Mouse (Mus musculus): ENCODE measurements around the gene Rdh14. TPM values are rescaled to one million over a fixed set of nuclear protein-coding genes. Genes with fewer than 3 reads are reported as not detected.

The Rdh14 gene
- polyA plus RNA-seq, 1 experiment, result 32.6 TPM

- TF ChIP-seq CTCF (IDR thresholded peaks at IDR 0.05; ENCODE audit: extremely low read depth, insufficient read depth, low read length), result no peak
- no peak for TF ChIP-seq POLR2A (IDR thresholded peaks at IDR 0.05; ENCODE audit: extremely low read depth, insufficient read depth, low read length)
- Histone ChIP-seq H3K4me1 (ENCODE audit: control insufficient read depth, insufficient read depth, low read length) (no peaks in the 10 kb centered on the region), H3K4me3 (ENCODE audit: insufficient read depth, low read length) (no peak overlapping the region), H3K27ac (ENCODE audit: insufficient read depth, low read length) (no peak overlapping the region)
Measured at GRCm38 (mm10) chr12:10425982-10426863, 35.7 kb downstream of the Rdh14 start.

- Histone ChIP-seq H3K27ac (ENCODE audit: insufficient read depth, low read length) (no peak overlapping the region), H3K4me3 (ENCODE audit: insufficient read depth, low read length) (no peak overlapping the region), H3K4me1 (ENCODE audit: control insufficient read depth, insufficient read depth, low read length) (no peaks in the 10 kb centered on the region)
- TF ChIP-seq POLR2A (IDR thresholded peaks at IDR 0.05; ENCODE audit: extremely low read depth, insufficient read depth, low read length), result no peak
- no peak for TF ChIP-seq CTCF (IDR thresholded peaks at IDR 0.05; ENCODE audit: extremely low read depth, insufficient read depth, low read length)
Measured at GRCm38 (mm10) chr12:10430999-10431398, 40.4 kb downstream of the Rdh14 start.

GRCm38 (mm10) chr12:10438054-10439001 lies 47.8 kb downstream of the Rdh14 start:
- TF ChIP-seq CTCF (IDR thresholded peaks at IDR 0.05; ENCODE audit: extremely low read depth, insufficient read depth, low read length) (peak; percentile 83), POLR2A (IDR thresholded peaks at IDR 0.05; ENCODE audit: extremely low read depth, insufficient read depth, low read length) (no peak)
- Histone ChIP-seq H3K27ac (ENCODE audit: insufficient read depth, low read length) (no peak overlapping the region), H3K4me1 (ENCODE audit: control insufficient read depth, insufficient read depth, low read length) (no peaks in the 10 kb centered on the region)

GRCm38 (mm10) chr12:10439483-10440235 lies 49.1 kb downstream of the Rdh14 start:
- TF ChIP-seq POLR2A (IDR thresholded peaks at IDR 0.05; ENCODE audit: extremely low read depth, insufficient read depth, low read length), result no peak
- TF ChIP-seq CTCF (IDR thresholded peaks at IDR 0.05; ENCODE audit: extremely low read depth, insufficient read depth, low read length), result no peak
- Histone ChIP-seq H3K4me1 (ENCODE audit: control insufficient read depth, insufficient read depth, low read length) (no peaks in the 10 kb centered on the region), H3K27ac (ENCODE audit: insufficient read depth, low read length) (no peak overlapping the region), H3K4me3 (ENCODE audit: insufficient read depth, low read length) (no peak overlapping the region)

More at GRCm38 (mm10) chr12:10438054-10439001, 47.8 kb downstream of the Rdh14 start:
- H3K4me3 ChIP-seq (ENCODE audit: insufficient read depth, low read length), result no peak overlapping the region

Other genes with a start within 250 kb of the Rdh14 start
- gene Nt5c1b, start 20.8 kb upstream of the Rdh14 start, polyA plus RNA-seq (2012; rRNA removed), result not detected in 2 replicates

Data from cortical plate, adult 2 months (tissue).